9 mouse cellular contexts compared by ENCODE assay signal in genomic region chr9:33856169-33856568, GRCm38 (mm10).
DNase-seq lines count a peak whose midpoint lies in the region; ATAC-seq and TF ChIP-seq lines count a peak whose summit lies in the region.
"Had no signal": no experiment of that assay in that cellular context is flagged by ENCODE, and none has a peak within 500 bp of the region (broad histone marks: within the 10 kb centered on the region; RNA-seq: fewer than 3 reads in every experiment).

No protein-coding gene starts in this region.

- TF ChIP-seq CTCF in gastrocnemius, adult 2 months (IDR thresholded peaks at IDR 0.05): peak; percentile 48
- TF ChIP-seq CTCF in stomach, postnatal 0 days (IDR thresholded peaks at IDR 0.05; ENCODE audit: low read depth): peak; percentile 73

- TF ChIP-seq EP300 in stomach, postnatal 0 days (optimal IDR thresholded peaks at IDR 0.05): no peak

- no peaks in the 10 kb centered on the region for H3K4me1 ChIP-seq in neural tube, embryonic 15.5 days
- no peaks in the 10 kb centered on the region for H3K4me1 ChIP-seq in stomach, postnatal 0 days (replicated peaks; ENCODE audit: control insufficient read depth, insufficient read depth)
- H3K4me1 ChIP-seq: heart, embryonic 15.5 days had no signal

- WGBS in neural tube, embryonic 15.5 days: 28% methylated on average over 2 of the region's 2 CpGs
- WGBS in stomach, postnatal 0 days: 26% methylated on average over 2 of the region's 2 CpGs

- no peaks in the 10 kb centered on the region for H3K27me3 ChIP-seq in neural tube, embryonic 15.5 days (replicated peaks)
- no peaks in the 10 kb centered on the region for H3K27me3 ChIP-seq in stomach, postnatal 0 days (ENCODE audit: control insufficient read depth, insufficient read depth, low read length)
- H3K27me3 ChIP-seq: heart, embryonic 15.5 days had no signal

- H3K4me3 ChIP-seq in gastrocnemius, adult 2 months: no peak overlapping the region
- no peak overlapping the region for H3K4me3 ChIP-seq in neural tube, embryonic 15.5 days (replicated peaks)
- no peak overlapping the region for H3K4me3 ChIP-seq in stomach, postnatal 0 days (ENCODE audit: low read depth, low read length)
- H3K4me3 ChIP-seq: heart, embryonic 15.5 days had no signal

- intact Hi-C loops in gastrocnemius, adult 2 months (cut with DNase I): no loop called here

- H3K4me2 ChIP-seq in neural tube, embryonic 15.5 days: no peak overlapping the region
- H3K4me2 ChIP-seq in stomach, postnatal 0 days (replicated peaks; ENCODE audit: low read depth): no peak overlapping the region
- H3K4me2 ChIP-seq: heart, embryonic 15.5 days had no signal

- no peak for ATAC-seq in neural tube, embryonic 15.5 days (ENCODE audit: low FRiP score)
- no peak for ATAC-seq in stomach, postnatal 0 days (ENCODE audit: low FRiP score, low TSS enrichment)

- no peak overlapping the region for H3K9ac ChIP-seq in neural tube, embryonic 15.5 days (replicated peaks)
- H3K9ac ChIP-seq in stomach, postnatal 0 days (ENCODE audit: low read length): no peak overlapping the region
- H3K9ac ChIP-seq: heart, embryonic 15.5 days had no signal

- no peaks in the 10 kb centered on the region for H3K9me3 ChIP-seq in neural tube, embryonic 15.5 days (replicated peaks)
- no peaks in the 10 kb centered on the region for H3K9me3 ChIP-seq in stomach, postnatal 0 days (ENCODE audit: control insufficient read depth, low read length)
- H3K9me3 ChIP-seq: heart, embryonic 15.5 days had no signal

- H3K27ac ChIP-seq in gastrocnemius, adult 2 months: no peak overlapping the region
- H3K27ac ChIP-seq in neural tube, embryonic 15.5 days (replicated peaks): no peak overlapping the region
- H3K27ac ChIP-seq in stomach, postnatal 0 days (replicated peaks): no peak overlapping the region
- H3K27ac ChIP-seq: heart, embryonic 15.5 days had no signal

- H3K36me3 ChIP-seq in neural tube, embryonic 15.5 days: no peaks in the 10 kb centered on the region
- no peaks in the 10 kb centered on the region for H3K36me3 ChIP-seq in stomach, postnatal 0 days (ENCODE audit: control insufficient read depth, insufficient read depth, low read length)
- H3K36me3 ChIP-seq: heart, embryonic 15.5 days had no signal

- peak; percentile 17 for DNase-seq in gastrocnemius, adult 2 months
- no peak for DNase-seq in gastrocnemius, adult 8-10 months (ENCODE audit: low spot score in 2 of 2)
- peak; percentile 32 for DNase-seq in neural tube, embryonic 10.5 days (ENCODE audit: extremely low spot score, low spot score)
- peak; percentile 66 for DNase-seq in brain, adult 2 months (ENCODE audit: low read depth, low spot score)
- peak; percentile 8 to 66 for DNase-seq in kidney, postnatal 36 days
- no peak for DNase-seq in stomach, postnatal 0 days (ENCODE audit: low spot score)
- no peak for DNase-seq in urinary bladder, postnatal 36 days (ENCODE audit: low spot score in 2 of 2)

Comparison
In these comparisons a context has a peak if more than half of its experiments do, and no peak if none do; other contexts are left out.
1. DNase-seq: peak in gastrocnemius, adult 2 months (single experiment), neural tube, embryonic 10.5 days (single experiment), brain, adult 2 months (single experiment) and kidney, postnatal 36 days (2 of 2); none in gastrocnemius, adult 8-10 months (0 of 2), stomach, postnatal 0 days (single experiment) and urinary bladder, postnatal 36 days (0 of 2).